Mouse (Mus musculus): Measurements from ENCODE around the gene Inpp5e. TPM values are rescaled to one million over a fixed set of nuclear protein-coding genes. Genes with fewer than 3 reads are reported as not detected.

Gene Inpp5e
- total RNA-seq, 2 experiments from 2014 or later, result 4.0 to 4.5 TPM

Other genes starting within 250 kb of the Inpp5e start
- gene Lhx3, start 200.9 kb downstream of the Inpp5e start, total RNA-seq (2015; ENCODE audit: low replicate concordance), result not detected in 2 replicates
- gene Lhx3, start 200.9 kb downstream of the Inpp5e start, total RNA-seq (2017; ENCODE audit: low replicate concordance), result not detected in 2 replicates
- gene Qsox2, start 171.7 kb downstream of the Inpp5e start, total RNA-seq (2015; ENCODE audit: low replicate concordance), result 1.7 and 2.1 TPM in 2 replicates
- 0.60 and 1.7 TPM in 2 replicates for gene Qsox2, start 171.7 kb downstream of the Inpp5e start, total RNA-seq (2017; ENCODE audit: low replicate concordance)
- not detected in 2 replicates for gene Ccdc187, start 114.6 kb downstream of the Inpp5e start, total RNA-seq (2015; ENCODE audit: low replicate concordance)
- gene Ccdc187, start 114.6 kb downstream of the Inpp5e start, total RNA-seq (2017; ENCODE audit: low replicate concordance), result not detected in 2 replicates
- gene Gpsm1, start 93.7 kb downstream of the Inpp5e start, total RNA-seq (2015; ENCODE audit: low replicate concordance), result 0.77 and 1.5 TPM in 2 replicates
- 1.7 and 2.0 TPM in 2 replicates for gene Gpsm1, start 93.7 kb downstream of the Inpp5e start, total RNA-seq (2017; ENCODE audit: low replicate concordance)
- gene Dnlz, start 57.1 kb downstream of the Inpp5e start, total RNA-seq (2015; ENCODE audit: low replicate concordance), result 2.7 TPM in 1 of 2 replicates, not detected in the other
- gene Dnlz, start 57.1 kb downstream of the Inpp5e start, total RNA-seq (2017; ENCODE audit: low replicate concordance), result 1.1 and 2.0 TPM in 2 replicates
- gene Card9, start 48.3 kb downstream of the Inpp5e start, total RNA-seq (2015; ENCODE audit: low replicate concordance), result 5.9 and 11.9 TPM in 2 replicates
- gene Card9, start 48.3 kb downstream of the Inpp5e start, total RNA-seq (2017; ENCODE audit: low replicate concordance), result 20.4 and 32.5 TPM in 2 replicates
- gene Snapc4, start 28.6 kb downstream of the Inpp5e start, total RNA-seq (2015; ENCODE audit: low replicate concordance), result 2.9 and 12.3 TPM in 2 replicates
- 0.85 and 7.4 TPM in 2 replicates for gene Snapc4, start 28.6 kb downstream of the Inpp5e start, total RNA-seq (2017; ENCODE audit: low replicate concordance)
- gene Entr1, start 19.9 kb downstream of the Inpp5e start, total RNA-seq (2015; ENCODE audit: low replicate concordance), result 17.8 and 25.0 TPM in 2 replicates
- gene Entr1, start 19.9 kb downstream of the Inpp5e start, total RNA-seq (2017; ENCODE audit: low replicate concordance), result 17.3 and 19.2 TPM in 2 replicates
- 6.5 TPM in 2 replicates for gene Pmpca, start 19.9 kb downstream of the Inpp5e start, total RNA-seq (2015; ENCODE audit: low replicate concordance)
- 12.1 and 24.0 TPM in 2 replicates for gene Pmpca, start 19.9 kb downstream of the Inpp5e start, total RNA-seq (2017; ENCODE audit: low replicate concordance)
- gene Sec16a, start 36.0 kb upstream of the Inpp5e start, total RNA-seq (2015; ENCODE audit: low replicate concordance), result 12.5 and 18.8 TPM in 2 replicates
- gene Sec16a, start 36.0 kb upstream of the Inpp5e start, total RNA-seq (2017; ENCODE audit: low replicate concordance), result 9.3 and 14.9 TPM in 2 replicates
- gene Notch1, start 107.5 kb upstream of the Inpp5e start, total RNA-seq (2015; ENCODE audit: low replicate concordance), result 7.3 and 10.0 TPM in 2 replicates
- 3.3 and 4.6 TPM in 2 replicates for gene Notch1, start 107.5 kb upstream of the Inpp5e start, total RNA-seq (2017; ENCODE audit: low replicate concordance)
- gene Egfl7, start 170.8 kb upstream of the Inpp5e start, total RNA-seq (2015; ENCODE audit: low replicate concordance), result 7.5 TPM in 1 of 2 replicates, not detected in the other
- gene Egfl7, start 170.8 kb upstream of the Inpp5e start, total RNA-seq (2017; ENCODE audit: low replicate concordance), result 4.9 and 8.2 TPM in 2 replicates
- gene Gm20532, start 177.4 kb upstream of the Inpp5e start, total RNA-seq (2015; ENCODE audit: low replicate concordance), result not detected in 2 replicates
- not detected in 2 replicates for gene Gm20532, start 177.4 kb upstream of the Inpp5e start, total RNA-seq (2017; ENCODE audit: low replicate concordance)
- gene Agpat2, start 195.2 kb upstream of the Inpp5e start, total RNA-seq (2015; ENCODE audit: low replicate concordance), result 17.1 and 32.7 TPM in 2 replicates
- 23.0 and 24.4 TPM in 2 replicates for gene Agpat2, start 195.2 kb upstream of the Inpp5e start, total RNA-seq (2017; ENCODE audit: low replicate concordance)
- not detected in 2 replicates for gene Fam69b, start 219.3 kb upstream of the Inpp5e start, total RNA-seq (2015; ENCODE audit: low replicate concordance)
- 0.34 TPM in 1 of 2 replicates, not detected in the other for gene Fam69b, start 219.3 kb upstream of the Inpp5e start, total RNA-seq (2017; ENCODE audit: low replicate concordance)

Measured in erythroblast, adult 5-6 weeks (primary cell).